Mouse (Mus musculus): Measurements from ENCODE around the gene Adam1b. TPM values are rescaled to one million over a fixed set of nuclear protein-coding genes. Genes with fewer than 3 reads are reported as not detected.

Adam1b gene
- polyA plus RNA-seq (2017; shearing (Covaris generic)) = under 1 TPM; 0.07 to 0.22 TPM

GRCm38 (mm10) chr5:121503231-121503630 is at the start of gene Adam1b:
Gene Adam1b, minus strand, starts transcription at chr5:121503435.

GRCm38 (mm10) chr5:121545793-121546529 is 42.7 kb upstream of the Adam1b start, which contains the start of gene Mapkapk5:
Gene Mapkapk5, minus strand, starts transcription at chr5:121545905.

DNA sequence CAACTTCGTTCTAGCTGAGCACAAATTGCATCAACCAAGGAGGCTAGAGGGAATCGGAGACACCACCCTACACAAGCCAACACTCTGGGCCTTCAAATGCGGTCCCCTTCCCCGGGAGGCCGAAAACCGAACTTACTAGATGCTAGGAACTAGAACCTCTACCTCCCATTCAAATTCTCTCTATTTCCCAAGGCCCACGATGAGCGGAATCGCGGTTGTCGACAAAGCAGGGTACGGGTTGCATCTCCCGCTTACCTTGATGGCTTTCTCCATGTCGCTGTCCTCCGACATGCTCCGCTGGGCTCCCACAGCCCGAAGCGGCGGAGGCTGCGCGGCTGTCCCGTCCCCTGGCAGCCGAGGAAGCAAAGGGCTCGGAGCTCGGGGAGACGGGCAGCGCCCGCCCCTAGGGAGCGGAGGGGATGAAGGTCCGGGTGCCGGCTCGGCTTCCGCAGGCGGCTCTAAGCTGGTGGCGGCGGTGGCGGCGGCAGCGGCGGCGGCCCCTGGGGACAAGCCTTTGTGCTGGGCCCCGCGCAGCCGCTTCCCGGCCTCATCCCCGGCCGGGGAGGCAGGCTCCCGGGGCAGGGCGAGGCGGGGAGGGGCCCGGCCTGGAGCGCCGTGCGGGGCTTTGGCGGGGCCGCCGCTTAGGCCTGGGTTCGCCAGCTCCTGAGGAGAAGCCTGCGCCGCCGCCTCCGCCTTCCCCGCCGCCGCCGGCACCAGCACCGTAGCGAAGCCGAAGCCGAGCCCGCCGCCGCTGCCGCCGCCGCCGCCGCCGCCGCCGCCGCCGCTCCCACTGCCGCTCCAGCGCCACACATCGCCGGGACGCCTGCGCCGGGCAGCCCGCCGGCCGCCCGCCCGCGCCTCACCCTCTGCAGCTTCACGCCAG is 41.9 kb upstream of the Adam1b start, which contains the start of the genes Adam1a and Gm42878:
Gene Adam1a, minus strand, starts transcription at position 573 of the 883 bp plus-strand sequence.
Gene Gm42878, minus strand, starts transcription at position 573 of the 883 bp plus-strand sequence.

DNA sequence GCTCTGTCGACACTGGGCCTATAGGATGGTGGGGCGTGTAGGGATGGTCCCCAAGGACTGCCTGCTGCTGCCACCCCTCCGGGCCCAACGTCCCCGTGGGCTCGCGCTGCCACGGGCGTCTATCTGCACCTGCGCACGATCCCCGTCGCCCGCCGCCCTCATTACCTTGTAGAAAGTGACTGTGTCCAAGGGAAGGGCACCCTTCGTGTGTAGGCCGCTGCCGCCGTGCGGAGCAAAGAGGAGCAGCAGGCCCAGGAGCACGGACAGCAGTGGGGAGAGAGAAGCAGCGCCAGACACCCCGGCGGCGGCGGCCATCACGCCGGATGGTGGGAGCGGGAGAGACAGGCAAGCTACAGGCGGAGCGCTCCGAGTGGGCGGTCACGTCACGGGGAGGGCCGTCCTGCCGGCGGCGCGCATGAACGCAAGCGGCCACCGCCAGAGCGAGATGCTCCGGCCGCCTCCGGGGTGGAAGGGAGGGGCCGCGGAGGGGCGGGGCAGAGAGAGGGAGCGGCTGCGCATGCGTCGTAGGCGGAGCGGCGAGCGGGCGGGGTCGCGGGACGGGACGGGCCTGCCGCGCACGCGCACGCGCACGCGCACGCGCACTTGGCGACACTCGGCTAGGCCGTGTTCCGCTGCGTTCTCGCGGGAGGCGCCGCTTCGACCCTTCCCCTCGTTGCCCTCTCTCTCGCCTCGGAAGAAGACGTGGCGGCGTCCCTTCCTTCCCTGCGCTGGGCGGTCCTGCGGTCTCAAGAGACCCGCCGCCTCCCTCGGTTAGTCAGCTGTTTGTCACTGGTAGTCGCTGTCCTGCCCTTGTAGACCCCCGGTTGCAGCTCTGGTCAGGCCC is 51.0 kb downstream of the Adam1b start, which contains the start of gene Erp29:
Gene Erp29, minus strand, starts transcription at position 481 of the 844 bp plus-strand sequence.

DNA sequence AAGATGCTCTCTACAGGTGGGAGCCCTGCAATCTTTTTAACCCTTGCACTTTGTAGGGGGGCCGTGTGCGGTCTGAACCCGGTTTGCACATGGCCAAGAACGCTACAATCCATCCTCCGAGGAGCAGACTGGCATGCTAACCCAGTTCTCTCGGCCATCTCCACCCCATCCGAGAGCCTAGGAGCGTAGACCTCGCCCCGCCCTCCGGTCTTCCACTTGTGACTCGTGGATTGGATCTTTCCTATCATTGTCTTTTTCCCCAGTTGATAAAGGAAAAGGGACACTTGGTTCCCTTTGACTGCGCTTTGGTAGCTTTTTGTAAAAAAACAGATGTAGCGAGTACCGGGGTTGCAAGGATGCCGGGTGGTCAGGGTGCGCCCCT is 51.6 kb downstream of the Adam1b start, which contains the start of gene Tmem116:
Gene Tmem116, plus strand, starts transcription at position 250 of the 382 bp plus-strand sequence.

Other genes with a start within 250 kb of the Adam1b start
- gene Trafd1, start 117.8 kb downstream of the Adam1b start, polyA plus RNA-seq (2017; shearing (Covaris generic)) = 10 to 100 TPM; 65.6 to 93.9 TPM
- 10 to 100 TPM; 26.1 to 31.5 TPM for gene Naa25, start 105.5 kb downstream of the Adam1b start, polyA plus RNA-seq (2017; shearing (Covaris generic))
- under 1 TPM; 0.30 to 0.57 TPM for gene Tmem116, start 51.5 kb downstream of the Adam1b start, polyA plus RNA-seq (2017; shearing (Covaris generic))
- gene Erp29, start 50.9 kb downstream of the Adam1b start, polyA plus RNA-seq (2017; shearing (Covaris generic)) = 10 to 100 TPM; 62.8 to 76.4 TPM
- 1 to 10 TPM in 1 of 2 experiments, under 1 TPM in 1; 0.76 to 1.2 TPM for gene Adam1a, start 42.0 kb upstream of the Adam1b start, polyA plus RNA-seq (2017; shearing (Covaris generic))
- gene Gm42878, start 42.0 kb upstream of the Adam1b start, polyA plus RNA-seq (2017; shearing (Covaris generic)) = not detected
- gene Mapkapk5, start 42.5 kb upstream of the Adam1b start, polyA plus RNA-seq (2017; shearing (Covaris generic)) = 10 to 100 TPM; 39.8 to 44.0 TPM
- 10 to 100 TPM; 18.0 to 22.6 TPM for gene Aldh2, start 90.4 kb upstream of the Adam1b start, polyA plus RNA-seq (2017; shearing (Covaris generic))
- gene Acad12, start 115.5 kb upstream of the Adam1b start, polyA plus RNA-seq (2017; shearing (Covaris generic)) = under 1 TPM; 0.57 to 0.70 TPM
- 1 to 10 TPM; 4.6 to 5.2 TPM for gene Acad10, start 157.1 kb upstream of the Adam1b start, polyA plus RNA-seq (2017; shearing (Covaris generic))
- 10 to 100 TPM; 55.0 to 69.2 TPM for gene Brap, start 157.1 kb upstream of the Adam1b start, polyA plus RNA-seq (2017; shearing (Covaris generic))
- 10 to 100 TPM; 42.9 to 49.8 TPM for gene Atxn2, start 207.9 kb upstream of the Adam1b start, polyA plus RNA-seq (2017; shearing (Covaris generic))

Measured in activated CD4-positive, CD25-positive, alpha-beta regulatory T cell (primary cell).